Mouse (Mus musculus) mesoderm, embryonic 11.5 days (tissue): ENCODE results near the gene Fam186a.

ENCODE experiments used
- DNase-seq: peaks from one replicate; pipeline ENCODE4 v3.0.0-alpha.2; 2012; ENCODE audit warnings: low read depth, low spot score

The Fam186a gene

GRCm38 (mm10) chr15:99874612-99875333, 92.1 kb downstream of the Fam186a start:
- DNase-seq: no peak

GRCm38 (mm10) chr15:99872543-99872942, 94.3 kb downstream of the Fam186a start:
- DNase-seq: no peak
